Mouse (Mus musculus): ENCODE measurements around the gene Kif26b. TPM values are rescaled to one million over a fixed set of nuclear protein-coding genes. Genes with fewer than 3 reads are reported as not detected.

The Kif26b gene
- total RNA-seq, 2 experiments from 2014 or later, result 4.2 to 4.4 TPM

GRCm38 (mm10) chr1:178691679-178692078 lies 162.8 kb downstream of the Kif26b start:
- intact Hi-C loops (cut with DNase I), result no loop called here
- DNase-seq (ENCODE audit: low spot score), result no peak

DNA sequence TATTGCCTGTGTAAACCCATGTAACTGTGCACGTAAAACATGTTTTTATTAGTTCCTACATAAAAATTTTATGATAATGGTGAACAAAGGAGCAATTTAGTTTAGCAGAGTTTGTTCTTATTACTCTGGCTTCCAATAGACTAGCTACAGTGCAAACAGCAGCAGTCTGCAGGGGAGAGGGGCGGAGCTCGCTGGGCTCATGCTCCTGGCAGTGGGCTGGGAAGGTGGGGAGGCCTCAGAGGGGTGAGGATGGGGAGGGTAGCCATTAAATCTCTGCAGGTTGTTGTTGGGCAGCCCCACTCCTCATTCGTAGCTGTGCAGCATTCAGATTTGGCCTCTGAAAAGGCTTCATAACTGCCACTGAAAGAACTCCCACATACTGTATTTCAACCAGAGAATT lies 171.2 kb downstream of the Kif26b start:
- no peak for DNase-seq (ENCODE audit: low spot score)
- intact Hi-C loops (cut with DNase I), result no loop called here

DNA sequence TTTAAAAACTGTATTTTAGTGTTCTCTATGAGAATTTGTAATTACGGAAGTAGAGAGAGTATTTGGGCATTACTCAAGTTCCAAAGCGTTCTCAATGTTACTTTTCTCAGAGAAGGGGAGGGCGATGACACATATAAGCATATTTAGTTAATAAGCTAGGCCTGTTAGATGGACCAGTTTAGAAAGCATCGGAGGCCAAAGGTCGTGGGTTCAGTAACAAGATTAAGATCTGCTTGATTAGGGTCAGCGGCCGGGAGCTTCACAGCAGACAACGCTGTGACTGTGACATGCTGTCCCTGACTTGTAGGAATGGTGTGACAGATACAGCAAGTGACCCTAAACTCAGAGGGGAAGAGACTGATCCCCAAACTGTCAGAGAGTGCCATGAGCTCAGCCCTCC lies 174.6 kb downstream of the Kif26b start:
- intact Hi-C loops (cut with DNase I), result no loop called here
- no peak for DNase-seq (ENCODE audit: low spot score)

DNA sequence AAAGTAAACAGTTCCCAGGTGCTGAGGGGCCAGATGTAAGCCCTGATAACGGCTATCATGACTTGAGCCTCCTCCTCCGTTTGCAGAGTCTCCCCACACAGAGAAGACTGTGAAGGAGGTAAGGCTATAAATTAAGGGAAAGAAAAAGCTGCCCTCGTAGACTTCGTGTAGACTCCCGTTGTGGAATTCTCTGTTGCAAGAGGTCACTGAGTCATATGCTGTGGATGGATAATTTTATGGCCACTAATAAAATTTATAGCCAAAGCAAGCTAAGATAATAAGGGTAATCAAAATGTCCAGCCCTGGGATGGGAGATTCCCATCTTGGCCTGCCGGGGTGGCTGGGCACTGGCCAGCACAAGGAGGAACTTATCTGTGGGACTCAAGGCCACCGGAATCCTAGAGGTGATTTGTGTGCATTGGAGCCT lies 179.0 kb downstream of the Kif26b start:
- intact Hi-C loops (cut with DNase I), result no loop called here
- no peak for DNase-seq (ENCODE audit: low spot score)

- no peak for DNase-seq (ENCODE audit: low spot score)
- intact Hi-C loops (cut with DNase I), result no loop called here
Measured at GRCm38 (mm10) chr1:178708356-178708755, 179.4 kb downstream of the Kif26b start.

DNA sequence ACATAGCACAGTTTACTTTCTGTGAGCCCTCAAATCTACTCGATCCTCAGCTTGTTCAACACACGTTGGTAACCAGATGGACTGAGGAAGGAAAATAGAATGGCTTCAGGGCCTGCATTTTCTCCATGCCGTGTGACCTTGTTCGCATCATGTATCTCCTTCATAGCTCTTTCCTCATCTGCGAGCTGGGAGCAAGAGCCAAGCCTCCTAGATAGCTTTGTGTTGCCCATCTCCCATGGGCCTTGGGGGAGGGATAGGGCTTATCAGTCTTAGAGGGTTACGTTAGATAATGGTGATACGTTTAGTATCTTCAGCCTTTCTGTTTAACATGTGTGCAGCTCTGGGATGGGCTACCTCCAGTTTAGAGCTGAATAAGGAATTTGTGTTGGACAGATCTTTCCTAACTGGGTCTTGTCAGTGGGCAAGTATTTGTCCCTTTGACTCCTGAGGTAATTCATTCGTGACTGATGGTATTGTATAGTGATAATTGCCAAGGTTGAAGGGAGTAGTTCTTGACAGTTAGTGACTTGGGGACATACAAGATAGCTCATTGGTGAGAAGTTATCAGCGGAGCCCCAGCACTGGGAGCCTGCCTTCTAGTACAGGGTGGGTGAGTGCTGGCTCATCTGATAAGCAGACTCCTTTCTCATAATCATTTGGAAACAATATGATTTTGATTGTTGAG lies 183.4 kb downstream of the Kif26b start:
- no peak for DNase-seq (ENCODE audit: low spot score)
- intact Hi-C loops (cut with DNase I), result no loop called here

DNA sequence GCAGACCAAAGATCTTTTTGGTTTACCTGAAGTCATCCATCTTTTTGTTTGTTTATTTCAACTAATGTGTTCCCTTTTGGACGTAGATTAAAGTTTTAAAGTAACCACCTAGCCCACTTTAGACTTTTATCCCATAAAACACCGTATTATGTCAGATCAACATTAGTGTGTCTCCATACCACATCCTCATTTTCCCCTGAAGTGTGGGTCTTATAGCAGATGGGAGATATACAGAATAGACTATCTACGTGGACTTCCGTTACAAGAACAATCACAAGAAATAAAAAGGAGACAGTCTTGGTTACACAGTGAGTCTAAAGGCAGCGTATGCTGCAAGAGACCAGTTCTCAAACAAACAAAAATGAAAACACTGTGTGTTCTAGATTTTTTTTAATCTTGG lies 185.3 kb downstream of the Kif26b start:
- intact Hi-C loops (cut with DNase I), result no loop called here
- no peak for DNase-seq (ENCODE audit: low spot score)

GRCm38 (mm10) chr1:178716411-178716810 lies 187.5 kb downstream of the Kif26b start:
- no peak for DNase-seq (ENCODE audit: low spot score)
- intact Hi-C loops (cut with DNase I), result no loop called here

DNA sequence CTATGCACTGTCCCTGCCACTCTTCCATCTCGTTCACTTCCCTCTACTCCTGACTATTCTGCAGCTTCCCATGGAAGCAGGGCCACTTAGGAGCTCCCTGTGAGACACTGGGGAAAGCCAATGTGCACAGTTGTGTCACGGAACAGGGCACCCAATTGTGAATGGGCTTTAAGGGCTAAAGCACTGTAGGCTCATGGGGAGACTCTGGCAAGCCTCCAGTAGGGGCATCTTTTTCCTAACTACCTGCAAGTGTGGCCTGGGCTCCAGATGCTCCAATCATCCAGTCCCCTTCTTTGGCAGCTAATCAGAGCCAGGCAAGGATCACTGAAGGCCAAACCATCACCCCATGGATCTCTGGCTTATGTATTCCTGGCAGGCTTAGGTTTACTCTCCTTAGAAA lies 191.9 kb downstream of the Kif26b start:
- intact Hi-C loops (cut with DNase I), result loop anchor here (10.0 kb wide), 1 partner anchor 364 kb away; no protein-coding TSS in a partner anchor
- DNase-seq (ENCODE audit: low spot score), result no peak

GRCm38 (mm10) chr1:178722793-178723192 lies 193.9 kb downstream of the Kif26b start:
- intact Hi-C loops (cut with DNase I), result loop anchor here (10.0 kb wide), 1 partner anchor 362 kb away; no protein-coding TSS in a partner anchor
- DNase-seq (ENCODE audit: low spot score), result no peak

- DNase-seq (ENCODE audit: low spot score), result no peak
- intact Hi-C loops (cut with DNase I), result loop anchor here (10.0 kb wide), 1 partner anchor 359 kb away; no protein-coding TSS in a partner anchor
Measured at GRCm38 (mm10) chr1:178725536-178725935, 196.6 kb downstream of the Kif26b start.

DNA sequence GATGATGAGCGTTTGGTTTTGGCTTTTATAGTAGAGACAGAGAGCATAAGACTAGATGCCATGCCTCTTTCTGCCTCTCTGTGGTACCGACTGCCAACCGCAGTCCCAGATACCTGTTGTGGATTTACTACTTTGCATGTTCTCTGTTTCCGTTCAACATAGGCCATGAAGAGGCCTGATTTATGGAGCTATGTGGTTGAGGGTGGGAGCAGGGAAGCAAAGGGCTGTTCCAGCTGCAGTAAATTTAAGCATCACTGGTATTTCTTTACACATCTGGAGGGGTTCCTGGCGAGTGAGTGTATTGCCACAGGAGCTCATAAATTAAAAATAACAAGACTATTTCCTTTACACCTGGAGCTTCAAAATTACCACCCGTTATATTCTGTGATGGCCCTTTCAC lies 199.3 kb downstream of the Kif26b start:
- no peak for DNase-seq (ENCODE audit: low spot score)
- intact Hi-C loops (cut with DNase I), result loop anchor here (10.0 kb wide), 1 partner anchor 357 kb away; no protein-coding TSS in a partner anchor

- DNase-seq (ENCODE audit: low spot score), result no peak
- intact Hi-C loops (cut with DNase I), result no loop called here
Measured at GRCm38 (mm10) chr1:178730271-178730670, 201.3 kb downstream of the Kif26b start.

GRCm38 (mm10) chr1:178733035-178733434 lies 204.1 kb downstream of the Kif26b start:
- intact Hi-C loops (cut with DNase I), result no loop called here
- no peak for DNase-seq (ENCODE audit: low spot score)

GRCm38 (mm10) chr1:178734576-178734975 lies 205.7 kb downstream of the Kif26b start:
- DNase-seq (ENCODE audit: low spot score), result no peak
- intact Hi-C loops (cut with DNase I), result no loop called here

DNA sequence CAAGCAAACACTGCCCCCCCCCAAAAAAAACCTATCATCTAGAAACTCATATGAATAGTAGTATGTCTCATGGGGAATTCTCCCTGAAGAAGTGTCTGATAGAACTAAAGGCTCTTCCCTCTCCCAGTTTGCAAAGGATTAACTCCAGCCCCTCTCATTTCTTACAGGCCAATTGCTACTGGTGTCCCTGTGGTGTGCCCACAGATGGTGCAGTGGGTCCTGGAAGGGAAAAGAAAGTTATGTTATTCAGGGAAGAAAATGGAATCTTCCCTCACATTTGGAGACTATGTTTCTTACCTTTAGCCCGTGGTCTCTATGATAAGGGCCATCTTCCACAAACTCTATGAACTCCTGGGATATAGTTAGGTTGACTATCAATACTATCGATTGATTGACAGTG lies 208.0 kb downstream of the Kif26b start:
- intact Hi-C loops (cut with DNase I), result no loop called here

DNA sequence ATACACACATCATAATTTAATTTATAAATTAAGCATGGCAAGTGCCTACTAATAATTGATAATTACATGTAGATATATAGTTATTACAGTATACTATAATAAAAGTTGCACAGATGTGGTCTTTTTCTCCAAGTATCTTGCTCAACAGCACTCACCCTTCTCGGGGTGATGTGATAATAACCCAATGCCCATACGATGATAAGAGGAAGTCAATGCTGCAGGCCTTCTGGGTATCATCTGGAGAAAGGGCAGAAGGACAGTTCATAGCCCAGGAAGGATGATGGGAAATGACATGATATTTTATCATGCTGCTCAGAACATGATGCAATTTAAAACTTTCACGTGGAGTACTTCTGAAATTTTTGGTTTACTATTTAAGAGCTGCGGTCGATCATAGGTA lies 214.9 kb downstream of the Kif26b start:
- no peak for DNase-seq (ENCODE audit: low spot score)
- intact Hi-C loops (cut with DNase I), result no loop called here

More for the DNA sequence above, 208.0 kb downstream of the Kif26b start:
- DNase-seq (ENCODE audit: low spot score), result no peak

GRCm38 (mm10) chr1:178744526-178744925 lies 215.6 kb downstream of the Kif26b start:
- DNase-seq (ENCODE audit: low spot score), result no peak
- intact Hi-C loops (cut with DNase I), result no loop called here

GRCm38 (mm10) chr1:178744961-178745360 lies 216.0 kb downstream of the Kif26b start:
- intact Hi-C loops (cut with DNase I), result no loop called here
- DNase-seq (ENCODE audit: low spot score), result no peak

- no peak for DNase-seq (ENCODE audit: low spot score)
- intact Hi-C loops (cut with DNase I), result no loop called here
Measured at GRCm38 (mm10) chr1:178745471-178745870, 216.5 kb downstream of the Kif26b start.

- no peak for DNase-seq (ENCODE audit: low spot score)
- intact Hi-C loops (cut with DNase I), result no loop called here
Measured at GRCm38 (mm10) chr1:178747279-178748221, 218.6 kb downstream of the Kif26b start.

Data from heart, postnatal 25 days (tissue).